Mouse (Mus musculus) thymus, postnatal 14 days (tissue): ENCODE measurements around the gene Psmd2.

Experiments used
- DNase-seq: peaks from one replicate; pipeline ENCODE4 v3.0.0; 2021

Gene Psmd2

DNA sequence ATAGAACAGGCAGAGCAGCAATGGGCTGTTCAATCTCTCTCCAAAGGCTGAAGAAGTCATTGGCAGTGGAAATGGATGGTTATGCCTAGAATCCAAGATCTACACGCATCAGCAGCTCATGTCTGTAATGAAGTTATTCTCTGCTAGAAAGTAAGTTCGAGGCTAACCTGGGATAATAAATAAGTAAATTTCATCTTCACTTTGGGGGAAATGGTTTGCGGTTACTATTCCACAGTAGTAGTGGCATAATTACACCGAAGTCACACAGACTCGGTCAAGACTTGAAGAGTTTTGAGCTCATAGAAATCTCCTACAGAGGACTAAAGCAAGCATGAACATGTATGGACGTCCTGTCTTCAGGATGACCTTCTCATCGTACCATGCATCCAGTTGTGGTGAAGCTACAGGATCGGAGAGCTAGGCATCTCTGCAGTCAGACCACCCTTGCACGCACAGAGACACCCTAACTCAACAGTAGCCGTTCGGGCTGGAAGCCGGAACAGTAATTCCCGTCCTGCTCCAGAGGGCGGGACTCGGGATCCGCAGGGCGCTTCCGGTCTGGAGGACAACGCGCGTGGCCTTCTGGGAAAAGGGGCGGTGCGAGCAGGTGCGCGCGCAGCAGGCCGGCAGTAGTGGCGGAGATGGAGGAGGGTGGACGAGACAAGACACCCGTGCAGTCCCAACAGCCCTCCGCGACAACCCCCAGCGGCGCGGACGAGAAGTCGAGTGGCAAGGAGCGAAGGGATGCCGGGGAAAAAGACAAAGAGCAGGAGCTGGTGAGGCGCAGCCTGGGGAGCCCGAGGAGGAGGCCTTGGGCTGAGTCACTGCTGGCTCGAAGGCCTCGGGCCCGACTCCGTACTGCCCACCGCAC lies at the start of gene Psmd2:
Gene Psmd2 (plus strand): TSS at position 577 of the 871 bp plus-strand sequence.
- DNase-seq, result peak; percentile 96

DNA sequence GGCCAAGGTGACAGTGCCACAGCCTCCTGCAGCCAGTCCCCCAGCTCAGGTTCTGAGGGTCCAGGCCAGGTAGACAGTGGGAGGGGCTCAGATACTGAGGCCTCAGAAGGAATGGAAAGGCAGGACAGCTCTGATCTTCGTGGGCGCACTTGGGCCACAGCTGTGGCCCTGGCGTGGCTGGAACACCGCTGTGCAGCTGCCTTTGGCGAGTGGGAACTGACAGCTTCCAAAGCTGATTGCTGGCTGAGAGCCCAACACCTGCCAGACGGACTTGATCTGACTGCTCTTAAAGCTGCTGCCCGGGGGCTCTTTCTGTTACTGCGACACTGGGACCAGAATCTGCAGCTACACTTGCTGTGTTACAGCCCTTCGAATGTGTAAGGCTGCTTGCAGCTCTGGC lies 46.7 kb upstream of the Psmd2 start:
- no peak for DNase-seq

- peak; percentile 75 for DNase-seq
These were observed 40.7 kb upstream of the Psmd2 start for GRCm38 (mm10) chr16:20610501-20611356.

GRCm38 (mm10) chr16:20611357-20612227 lies 39.9 kb upstream of the Psmd2 start, which contains the start of the genes Eef1akmt4, Gm49333 and Alg3:
Eef1akmt4 (plus strand) TSS chr16:20611593.
Gm49333 (plus strand) TSS chr16:20611610.
Alg3 (minus strand) TSS chr16:20611735.
- DNase-seq, result peak; percentile 85

DNA sequence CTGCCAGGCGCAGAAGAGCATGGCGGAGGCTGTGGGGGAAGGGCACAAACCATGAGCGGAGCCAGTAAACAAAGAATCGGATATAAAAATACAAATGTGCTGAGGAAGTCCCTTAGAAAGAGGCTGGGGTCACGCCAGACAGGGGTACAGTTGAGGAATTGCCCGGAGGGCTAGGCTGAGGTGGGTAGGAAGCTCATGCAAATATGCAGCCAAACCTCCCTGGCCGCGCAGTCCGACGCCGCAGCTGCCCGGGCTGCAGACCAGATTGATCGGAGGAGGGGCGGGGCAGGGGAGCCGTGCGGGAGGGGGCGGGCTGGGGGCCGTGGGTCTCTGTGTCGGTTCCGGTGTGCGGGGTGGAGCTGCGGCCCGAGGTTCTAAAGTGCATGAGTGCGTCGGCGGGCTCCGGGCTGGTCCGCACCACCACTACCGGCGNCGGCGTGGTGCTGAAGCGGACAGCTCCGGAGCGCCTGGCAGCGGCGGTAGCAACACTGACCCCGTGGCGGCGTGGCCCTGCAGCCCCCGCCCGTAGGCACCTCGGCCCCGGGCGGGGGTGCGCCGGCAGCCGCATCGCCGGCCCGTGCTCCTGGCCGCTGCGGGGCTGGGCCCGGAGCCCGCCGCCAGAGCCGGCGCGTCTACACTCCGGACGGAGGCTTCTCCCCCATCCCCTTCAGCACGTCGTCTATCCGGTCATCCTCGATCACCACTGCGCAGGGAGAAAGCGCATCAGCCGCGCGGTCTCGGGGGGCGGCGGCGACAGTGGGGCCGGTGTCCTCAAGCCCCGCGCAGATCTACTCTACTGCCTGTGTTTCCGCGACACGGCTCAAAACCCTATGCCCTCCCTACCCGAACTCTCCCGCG lies 31.7 kb upstream of the Psmd2 start:
- peak; percentile 11 for DNase-seq

DNA sequence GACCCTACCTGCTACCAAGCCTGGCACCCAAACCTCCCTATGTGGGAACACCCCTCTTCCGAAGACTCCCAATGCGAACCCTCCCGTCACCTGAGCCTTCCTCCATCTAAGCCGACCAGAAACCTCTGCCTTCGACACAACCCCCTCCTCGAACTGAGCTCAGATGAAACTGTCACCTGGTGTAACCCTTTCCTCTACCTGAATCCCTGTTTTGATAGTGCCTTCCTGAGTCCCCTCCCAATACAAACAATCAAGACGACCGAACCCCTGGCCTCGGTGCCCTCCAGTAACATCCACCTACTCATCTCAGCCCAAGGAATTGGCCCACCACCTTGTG lies 31.1 kb upstream of the Psmd2 start:
- DNase-seq, result no peak

DNA sequence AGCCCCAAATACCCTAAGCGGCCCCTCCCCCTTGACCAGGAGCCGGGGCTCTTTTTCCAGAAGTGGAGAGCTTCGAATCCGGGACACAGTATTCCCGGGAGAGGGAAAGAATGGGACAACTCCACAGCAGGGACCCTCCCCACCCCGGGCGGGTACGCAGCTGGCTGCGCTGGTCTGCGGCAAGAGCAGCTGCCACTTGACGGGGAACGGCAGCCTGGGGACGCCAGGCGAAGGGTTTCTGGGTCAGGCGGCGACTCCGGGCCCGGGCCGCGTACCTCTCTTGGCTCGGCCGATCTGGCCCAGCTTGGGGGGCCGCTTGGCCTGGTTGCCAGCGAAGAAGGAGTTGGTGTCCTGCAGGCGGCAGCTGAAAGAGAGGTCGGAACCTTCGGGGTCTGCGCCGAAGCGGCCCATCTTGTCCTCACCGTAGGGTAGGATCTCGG lies 30.7 kb upstream of the Psmd2 start:
- no peak for DNase-seq

DNA sequence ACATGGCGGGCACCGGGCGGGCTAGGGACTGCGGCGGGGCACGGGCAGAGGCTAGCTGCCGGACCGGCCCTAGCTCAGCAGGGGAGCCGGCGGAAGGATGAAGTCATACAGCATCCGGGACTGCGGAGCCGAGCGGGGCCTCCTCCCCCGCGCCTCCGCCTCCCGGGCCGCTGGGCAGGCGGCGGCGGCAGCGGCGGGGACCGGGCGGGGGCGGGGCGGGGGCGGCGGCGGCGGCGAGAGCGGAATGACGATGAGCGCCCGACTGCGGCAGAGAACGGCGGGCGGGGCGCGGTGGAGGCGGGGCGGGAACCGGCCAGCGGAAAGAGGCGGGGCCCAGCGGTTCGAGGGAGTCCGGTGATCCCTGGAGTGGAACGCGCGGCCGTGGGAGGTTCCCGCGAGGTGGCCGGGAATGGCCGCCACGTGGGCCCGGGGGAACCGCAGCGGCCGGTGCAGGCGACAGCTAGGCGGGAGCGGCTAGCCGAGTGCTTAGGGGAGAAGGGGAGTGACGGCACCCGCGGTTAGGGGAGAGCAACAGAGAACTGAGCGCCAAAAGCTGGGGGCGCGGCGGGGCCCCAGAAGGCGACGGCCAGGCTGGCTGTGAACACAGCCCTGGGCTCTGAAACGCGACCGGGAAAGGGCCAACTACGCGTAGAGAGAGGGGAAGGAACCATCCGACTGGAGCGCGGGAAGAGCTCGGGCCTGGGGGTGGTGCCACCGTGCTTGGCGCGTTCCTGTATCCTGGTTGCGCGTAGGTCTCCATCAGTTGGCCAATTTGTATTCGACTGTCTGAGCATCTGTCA lies 30.1 kb upstream of the Psmd2 start, which contains the start of gene Camk2n2:
Gene Camk2n2 (minus strand): TSS at position 97 of the 800 bp plus-strand sequence.
- peak; percentile 59 for DNase-seq

GRCm38 (mm10) chr16:20621991-20622685 lies 29.3 kb upstream of the Psmd2 start:
- DNase-seq, result peak; percentile 32

GRCm38 (mm10) chr16:20623211-20623610 lies 28.2 kb upstream of the Psmd2 start:
- no peak for DNase-seq

- DNase-seq, result no peak
These were observed 22.5 kb upstream of the Psmd2 start for GRCm38 (mm10) chr16:20628871-20629391.

- peak; percentile 24 for DNase-seq
These were observed 21.5 kb upstream of the Psmd2 start, which contains the start of gene Ece2 for GRCm38 (mm10) chr16:20629731-20630634. Ece2 (plus strand) TSS chr16:20629828.

GRCm38 (mm10) chr16:20637410-20637809 lies 14.0 kb upstream of the Psmd2 start:
- DNase-seq, result no peak

GRCm38 (mm10) chr16:20638367-20638766 lies 13.1 kb upstream of the Psmd2 start:
- DNase-seq, result no peak

GRCm38 (mm10) chr16:20642161-20642560 lies 9.3 kb upstream of the Psmd2 start:
- peak; percentile 72 for DNase-seq

DNA sequence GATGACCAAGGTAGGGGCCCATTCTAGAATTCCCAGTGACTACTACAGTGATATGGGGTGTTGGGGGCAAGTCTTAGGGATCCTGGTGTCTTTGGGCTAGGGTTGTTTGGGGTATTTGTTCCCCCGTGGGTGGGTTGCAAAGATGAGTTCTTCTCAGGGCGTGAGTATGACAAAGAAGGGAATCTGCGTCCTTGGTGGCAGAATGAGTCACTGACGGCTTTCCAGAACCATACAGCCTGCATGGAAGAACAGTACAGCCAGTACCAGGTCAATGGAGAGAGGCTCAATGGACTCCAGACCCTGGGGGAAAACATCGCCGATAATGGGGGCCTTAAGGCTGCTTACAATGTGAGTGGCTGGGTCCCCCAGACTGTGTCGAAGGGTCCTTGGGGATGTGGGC lies 7.5 kb upstream of the Psmd2 start:
- DNase-seq, result no peak

- DNase-seq, result no peak
These were observed 477 bp downstream of the Psmd2 start for GRCm38 (mm10) chr16:20651947-20652310.

DNA sequence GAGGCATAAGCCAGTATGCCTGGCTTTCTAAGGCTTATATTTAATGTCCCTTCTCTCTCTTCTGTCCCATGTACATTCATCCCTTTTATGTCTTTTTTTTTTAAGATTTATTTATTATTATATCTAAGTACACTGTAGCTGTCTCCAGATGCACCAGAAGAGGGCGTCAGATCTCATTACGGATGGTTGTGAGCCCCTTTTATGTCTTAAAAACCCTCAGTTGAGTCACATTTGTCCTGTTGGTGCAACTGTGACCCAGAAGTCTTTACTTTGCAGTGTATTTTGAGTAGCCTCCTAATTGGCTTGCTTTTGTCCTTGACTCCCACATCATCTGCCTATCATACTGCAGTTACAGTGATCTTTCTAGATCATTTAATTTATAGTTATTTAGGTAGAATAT lies 1.9 kb downstream of the Psmd2 start:
- no peak for DNase-seq

DNA sequence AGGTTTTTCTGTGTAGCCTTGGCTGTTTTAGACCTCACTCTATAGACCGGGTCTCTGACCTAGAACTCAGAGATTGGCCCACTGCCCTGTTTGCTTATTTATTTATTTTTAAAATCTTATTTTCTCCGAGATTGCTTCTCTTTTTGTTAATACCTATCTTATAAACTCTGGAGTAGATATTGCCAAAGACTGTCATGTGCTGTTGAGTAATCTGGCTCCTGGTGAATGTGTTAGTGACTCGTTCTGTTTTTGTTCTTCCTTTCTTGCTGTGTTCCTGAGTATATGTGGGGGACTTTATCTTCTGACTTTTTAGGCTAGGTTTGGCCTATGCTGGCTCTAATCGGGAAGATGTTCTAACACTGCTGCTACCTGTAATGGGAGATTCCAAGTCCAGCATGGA lies 6.2 kb downstream of the Psmd2 start:
- DNase-seq, result no peak
